Mouse (Mus musculus): ENCODE data around the gene Letm1.

DNA sequence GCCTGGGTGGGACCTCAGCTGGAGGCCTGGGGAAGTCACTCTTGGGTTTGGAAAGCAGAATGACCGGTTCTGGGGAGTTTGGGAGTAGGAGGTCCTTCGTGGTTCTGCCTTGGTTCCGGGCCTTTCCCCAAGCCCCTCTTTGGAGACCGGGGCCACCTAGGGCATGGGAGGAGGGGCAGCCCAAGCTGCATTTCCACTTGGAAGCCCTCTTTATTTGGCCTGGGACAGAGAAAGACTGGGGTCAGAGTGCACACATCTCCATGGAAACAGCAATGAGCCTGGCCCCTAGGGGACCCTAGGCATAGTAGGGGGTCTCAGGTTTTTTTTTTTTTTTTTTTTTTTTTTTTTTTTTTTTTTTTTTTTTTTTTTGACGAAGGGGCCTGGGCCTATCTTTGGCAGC lies 35.5 kb upstream of the Letm1 start:
- TF ChIP-seq EP300 (optimal IDR thresholded peaks at IDR 0.05): no peak
- no peak for TF ChIP-seq CTCF (IDR thresholded peaks at IDR 0.05; ENCODE audit: low read depth)
